Mouse (Mus musculus): ENCODE results near the gene Adprm.
"Not testable (repeated sequence)": the region's sequence is repeated elsewhere in the genome, so short reads cannot be mapped to it uniquely, and the experiment has no call there.

Adprm gene

DNA sequence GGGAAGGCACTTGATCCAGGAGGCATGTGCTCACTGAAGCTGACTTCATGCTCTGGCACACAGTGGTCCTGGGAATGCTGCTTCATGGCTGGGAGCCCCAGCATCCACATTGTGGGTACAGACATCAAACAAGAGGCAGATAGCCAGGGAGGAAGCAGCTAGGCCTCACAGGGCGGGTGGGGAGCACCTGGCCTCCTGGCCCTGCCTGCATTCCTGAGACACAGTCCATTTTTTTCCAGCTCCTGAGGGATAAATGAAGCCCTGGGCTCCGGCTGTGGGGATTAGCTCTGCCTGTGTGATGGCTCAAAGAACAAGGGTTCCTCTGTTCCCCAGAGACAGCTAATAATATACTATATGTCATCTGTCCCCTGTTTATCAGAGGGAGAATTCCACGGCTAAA lies 22.6 kb upstream of the Adprm start:
- DNase-seq = no peak

DNA sequence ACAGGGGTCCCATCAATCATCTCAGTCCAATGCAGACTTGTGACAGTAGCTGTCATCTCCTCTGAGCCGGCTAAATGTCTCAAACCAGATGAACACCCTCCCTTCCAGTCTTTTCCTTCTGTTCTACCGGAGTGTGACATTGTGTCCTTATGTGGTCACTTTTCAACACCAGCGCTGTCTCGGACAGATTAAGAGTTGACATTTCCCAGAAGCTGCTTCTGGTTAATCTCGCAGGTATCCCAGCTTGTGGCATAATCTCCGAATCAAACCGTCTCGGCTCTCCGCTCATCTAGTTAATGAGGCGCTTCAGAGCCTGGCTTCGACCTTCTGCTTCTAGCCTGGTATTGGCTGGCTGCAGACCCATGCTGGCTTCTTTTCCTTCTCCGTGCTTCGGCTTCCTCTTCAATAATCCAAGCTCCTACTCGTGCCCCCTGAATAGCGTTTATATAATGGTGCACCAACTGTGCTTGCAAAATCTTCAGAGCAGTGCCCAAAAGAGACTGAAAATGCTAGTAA lies 20.3 kb upstream of the Adprm start:
- DNase-seq = no peak

DNA sequence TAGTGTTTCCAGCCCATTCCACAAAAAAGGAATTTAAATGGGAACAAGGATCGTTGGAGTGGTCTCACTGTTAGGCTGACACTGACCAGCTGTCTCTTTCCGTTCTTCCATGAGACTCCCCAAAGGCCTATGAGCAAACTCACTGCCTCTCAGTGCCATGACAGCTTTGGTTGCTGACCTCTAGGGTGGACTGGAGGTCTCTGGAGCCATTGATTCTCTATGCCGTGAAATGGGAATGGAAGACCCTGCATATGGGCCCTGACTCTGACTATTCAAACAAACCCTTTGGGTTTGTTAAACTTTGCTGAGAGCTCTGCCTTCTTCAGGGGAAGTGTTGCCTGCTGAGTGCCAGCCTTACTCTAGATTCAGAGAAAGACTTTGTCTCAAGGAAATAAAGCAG lies 15.3 kb upstream of the Adprm start:
- no peak for DNase-seq

DNA sequence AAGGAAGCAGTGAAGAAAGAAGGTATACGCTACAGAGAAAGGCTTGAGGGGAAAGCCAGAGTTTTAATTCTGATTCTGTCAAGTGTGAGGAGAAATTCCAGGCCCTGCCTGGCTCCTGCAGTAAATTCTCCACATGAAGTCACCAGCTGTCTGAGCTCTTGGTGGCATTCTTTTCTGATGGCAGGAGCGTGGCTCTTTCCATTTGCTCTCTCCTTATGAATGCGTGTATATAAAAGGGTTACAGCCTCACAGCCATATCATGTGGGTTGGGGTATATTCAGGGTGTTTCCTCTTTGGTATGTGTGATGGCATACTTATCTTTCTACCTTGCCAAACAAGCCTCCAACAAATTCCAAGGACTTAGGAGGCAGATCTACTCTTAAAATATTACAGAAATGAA lies 10.3 kb upstream of the Adprm start:
- DNase-seq = no peak

DNA sequence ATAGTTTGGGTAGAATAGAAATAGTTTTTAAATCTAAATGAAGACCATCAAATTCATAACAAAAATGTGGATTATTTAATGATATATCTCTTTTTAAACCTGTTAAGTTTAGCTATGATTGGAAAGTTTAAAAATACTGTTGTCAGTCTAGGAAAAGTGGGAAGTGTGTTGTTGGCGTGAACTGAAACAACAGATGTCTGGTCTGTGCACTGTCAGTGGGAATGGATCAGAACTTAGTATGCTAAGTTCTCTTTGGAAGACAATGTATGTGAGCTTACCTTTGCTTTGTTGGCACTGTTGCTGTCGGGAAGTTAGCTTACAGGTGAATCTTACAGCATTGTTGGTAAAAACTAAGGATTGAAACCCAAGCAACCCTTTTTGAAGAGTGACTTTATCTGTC lies 8.9 kb upstream of the Adprm start:
- no peak for DNase-seq

DNA sequence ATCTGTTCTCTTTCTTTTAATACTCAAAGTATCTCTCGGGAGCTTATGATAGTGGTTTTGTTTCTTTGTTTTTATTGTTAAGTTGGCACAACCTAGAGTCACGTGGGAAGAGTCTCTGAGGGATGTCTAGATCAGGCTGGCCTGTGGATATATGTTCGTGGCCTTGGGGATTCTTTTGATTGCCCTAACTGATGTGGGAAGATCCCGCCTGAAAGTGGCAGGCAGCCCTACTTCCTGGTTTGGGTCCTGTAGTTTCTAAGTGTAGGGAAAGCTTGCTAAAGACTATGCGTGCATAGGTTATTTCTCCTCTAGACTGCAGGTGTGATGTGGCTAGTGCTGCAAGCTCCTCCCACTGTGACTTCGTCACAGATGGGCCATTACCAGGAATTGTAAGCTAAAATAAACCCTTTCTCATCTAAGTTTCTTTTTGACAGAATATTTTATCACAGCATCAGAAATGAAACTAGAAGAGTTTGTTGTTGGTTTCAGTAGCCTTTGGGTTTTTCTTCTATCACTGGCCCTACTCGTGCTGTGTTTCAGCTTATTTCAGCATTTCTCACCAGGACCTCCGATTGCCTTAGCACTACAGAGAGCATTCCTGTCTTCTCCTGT lies 2.5 kb upstream of the Adprm start:
- no peak for DNase-seq

DNA sequence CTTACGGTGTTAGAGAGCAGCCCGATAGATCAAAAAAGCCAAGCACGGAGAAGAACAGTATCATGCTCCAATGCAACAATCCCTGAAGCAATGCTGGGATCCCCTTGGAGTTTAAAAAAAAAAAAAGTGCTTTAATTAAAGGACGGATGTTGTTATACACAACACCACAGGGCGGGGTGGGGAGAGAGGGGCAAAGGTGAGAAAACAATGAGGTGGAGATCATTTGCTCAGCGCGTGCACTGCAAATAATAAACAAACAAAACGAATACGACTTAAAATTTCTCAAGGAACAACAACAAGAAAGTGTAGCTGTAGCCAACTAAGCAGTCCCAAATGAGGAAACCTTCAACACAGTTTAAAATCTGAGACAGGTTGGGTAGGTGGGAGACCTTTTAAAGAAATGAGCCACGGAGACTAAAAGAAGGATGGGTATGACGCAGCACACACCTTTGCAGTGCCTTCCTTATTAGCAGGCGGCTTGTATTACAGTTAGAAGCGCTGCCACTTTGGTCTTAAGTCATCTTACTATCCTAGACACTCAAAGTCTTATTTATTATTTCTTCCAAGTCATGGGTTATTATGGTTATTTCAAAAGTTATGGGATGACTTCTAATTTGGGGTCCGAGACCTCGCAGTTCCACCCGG lies 596 bp downstream of the Adprm start:
- peak in 1 of 2 experiments; percentile 2 for DNase-seq

DNA sequence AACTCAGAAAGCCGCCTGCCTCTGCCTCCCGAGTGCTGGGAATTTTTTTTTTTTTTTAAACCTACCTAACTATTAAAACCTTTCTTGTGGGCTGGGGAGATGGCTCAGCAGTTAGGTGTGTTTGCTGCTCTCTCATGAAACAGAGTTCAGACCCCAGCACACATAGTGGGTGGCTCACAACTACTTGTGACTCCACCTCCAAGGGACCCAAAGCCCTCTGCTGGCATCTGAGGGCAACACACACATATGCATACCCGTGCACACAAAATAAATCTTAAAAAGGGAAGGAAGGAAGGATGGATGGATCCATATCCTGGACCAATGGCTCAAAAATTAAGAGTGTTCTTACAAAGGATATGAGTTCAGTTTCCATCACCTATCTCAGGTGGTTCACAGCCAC lies 3.1 kb downstream of the Adprm start:
- no peak for DNase-seq

DNA sequence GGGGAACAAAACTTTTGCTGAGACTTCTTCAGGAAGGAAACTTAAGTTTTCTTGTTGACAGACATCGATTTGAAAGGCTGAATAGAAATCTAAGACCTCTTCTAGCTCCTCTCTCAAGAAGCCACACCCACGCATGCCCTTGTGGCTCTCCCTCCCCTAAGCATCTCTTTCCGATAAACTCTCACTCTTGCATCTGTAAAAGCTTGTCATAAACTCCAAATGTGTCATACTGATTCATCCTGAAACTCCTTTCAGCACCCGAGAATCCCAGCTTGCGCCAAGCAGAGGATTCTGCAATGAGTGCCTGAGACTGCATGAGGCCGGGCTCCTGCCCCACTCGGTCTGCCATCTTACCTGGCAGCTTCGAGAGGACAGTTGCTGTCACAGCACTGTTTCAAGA lies 3.9 kb downstream of the Adprm start:
- DNase-seq = no peak

DNA sequence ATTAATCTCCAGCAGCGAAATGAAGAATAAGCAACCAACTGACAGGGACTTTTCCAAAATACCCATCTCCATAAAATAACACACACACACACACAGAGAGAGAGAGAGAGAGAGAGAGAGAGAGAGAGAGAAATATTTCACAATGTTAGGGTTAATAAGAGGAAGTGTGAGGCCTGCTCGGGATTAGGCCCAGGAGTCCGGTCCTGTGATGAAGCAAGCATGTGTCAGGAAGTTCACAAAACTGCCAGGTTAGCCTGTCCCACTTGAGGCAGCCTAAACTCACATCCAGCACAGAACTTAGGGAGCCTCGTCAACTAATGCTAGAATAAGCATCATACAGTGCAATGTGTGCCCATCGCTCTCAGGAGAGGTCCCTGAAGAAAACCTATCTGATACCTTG lies 5.2 kb downstream of the Adprm start:
- no peak for DNase-seq

DNA sequence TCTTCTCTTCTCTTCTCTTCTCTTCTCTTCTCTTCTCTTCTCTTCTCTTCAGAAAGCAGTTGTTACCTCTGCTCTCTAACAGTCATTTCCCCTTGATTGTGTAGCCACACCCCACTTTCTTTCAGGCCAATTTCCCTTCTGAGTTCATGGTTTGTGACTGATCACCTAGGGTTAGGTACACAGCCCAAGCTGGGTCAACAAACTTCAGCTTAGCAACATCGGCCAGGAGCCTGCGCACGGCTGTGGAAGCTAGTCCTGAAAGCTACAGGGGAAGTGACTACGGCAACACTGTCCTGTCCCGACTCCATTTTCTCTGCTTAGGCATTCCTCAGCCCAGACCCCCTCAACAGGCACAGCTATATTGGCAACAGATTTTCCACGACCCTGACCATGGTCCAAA lies 7.4 kb downstream of the Adprm start:
- DNase-seq = no peak

DNA sequence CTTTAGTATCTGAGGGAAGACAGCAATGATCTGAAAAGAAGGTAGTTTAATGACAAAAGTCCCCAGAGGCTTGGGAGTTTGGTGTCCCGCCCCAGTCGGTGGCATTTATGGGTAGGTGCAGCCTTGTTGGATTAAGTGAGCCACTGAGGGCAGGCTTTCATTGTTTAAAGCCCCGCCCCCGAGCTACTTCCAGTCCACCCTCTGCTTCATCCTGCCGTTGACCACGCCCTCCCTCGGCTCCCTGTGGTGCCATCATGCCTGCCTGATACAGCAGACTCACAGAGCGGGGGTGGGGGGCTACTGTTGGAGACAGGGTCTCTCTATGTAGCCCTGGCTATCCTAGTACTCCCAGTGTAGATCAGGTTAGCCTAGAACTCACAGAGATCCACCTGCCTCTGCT lies 9.4 kb downstream of the Adprm start:
- DNase-seq = no peak

DNA sequence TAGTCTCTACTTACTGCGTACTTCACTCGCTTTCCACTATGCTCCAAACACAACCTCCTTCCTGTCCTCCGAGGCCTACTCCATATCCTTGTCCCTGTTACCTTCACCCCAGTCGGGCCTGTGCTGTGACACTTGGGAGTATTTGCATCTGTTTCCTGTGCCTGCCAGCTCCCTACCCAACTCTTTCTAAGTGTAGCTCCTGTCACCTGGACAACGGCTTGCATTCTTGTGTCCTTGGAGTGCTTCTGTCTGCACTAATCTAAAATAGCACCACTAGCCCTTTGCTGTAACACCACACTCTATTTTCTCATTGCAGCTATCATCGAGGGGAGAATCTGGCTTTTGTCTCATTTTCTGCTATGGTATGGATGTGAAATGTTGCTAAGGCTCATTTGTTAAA lies 11.9 kb downstream of the Adprm start:
- DNase-seq = no peak

DNA sequence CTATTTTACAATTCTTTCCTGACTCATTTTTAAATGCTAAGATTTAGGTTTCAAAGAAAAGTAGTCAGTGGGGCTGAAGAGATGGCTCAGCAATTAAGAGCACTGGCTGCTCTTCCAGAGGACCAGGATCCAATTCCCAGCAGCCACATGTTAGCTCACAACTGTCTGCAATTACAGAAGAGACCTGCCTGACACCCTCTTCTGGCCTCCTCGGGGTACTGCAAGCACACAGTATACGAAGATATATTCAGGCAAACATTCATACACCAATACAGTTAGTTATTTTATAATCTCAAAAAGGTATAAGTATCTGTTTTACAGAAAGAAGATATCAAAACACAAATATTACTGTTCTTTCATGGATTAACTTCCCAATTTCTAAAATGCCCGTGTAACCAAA lies 12.6 kb downstream of the Adprm start:
- peak in 1 of 2 experiments; percentile 12 for DNase-seq

DNA sequence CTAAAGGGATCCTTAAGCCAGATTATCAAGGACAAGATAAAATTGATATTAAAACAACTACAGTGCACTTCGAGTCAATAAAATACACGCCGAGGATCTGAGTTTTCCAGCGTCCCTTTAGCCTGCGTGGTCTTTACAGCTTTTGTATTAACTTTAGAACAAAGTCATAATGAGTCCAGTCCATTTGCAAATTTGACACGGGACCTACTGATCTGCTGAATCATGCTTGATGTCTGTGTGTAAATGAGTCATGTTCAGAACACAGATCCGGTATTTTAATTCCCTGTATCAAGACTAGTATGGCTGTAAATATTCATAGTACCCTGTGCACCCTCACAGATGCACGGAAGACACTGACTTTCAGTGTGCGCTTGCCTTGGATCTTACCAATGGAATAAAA lies 15.5 kb downstream of the Adprm start:
- DNase-seq = no peak

DNA sequence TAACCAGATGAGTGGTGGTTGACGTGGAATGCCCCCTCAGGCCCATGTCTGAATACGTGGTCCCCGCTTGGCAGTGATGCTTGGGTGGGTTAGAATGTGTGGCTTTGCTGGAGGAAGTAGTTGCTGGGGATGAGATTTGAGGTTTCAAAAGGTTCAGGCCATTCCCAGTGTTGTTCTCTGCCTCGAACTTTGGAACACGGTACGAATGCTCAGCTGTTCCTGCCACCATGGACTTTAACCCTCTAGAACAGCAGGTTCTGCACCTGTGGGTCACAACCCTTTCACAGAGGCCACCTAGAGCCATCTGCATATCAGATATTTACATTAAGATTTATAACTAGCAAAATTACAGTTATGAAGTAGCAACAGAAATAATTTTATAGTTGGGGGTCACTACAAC lies 16.2 kb downstream of the Adprm start:
- DNase-seq = no peak

DNA sequence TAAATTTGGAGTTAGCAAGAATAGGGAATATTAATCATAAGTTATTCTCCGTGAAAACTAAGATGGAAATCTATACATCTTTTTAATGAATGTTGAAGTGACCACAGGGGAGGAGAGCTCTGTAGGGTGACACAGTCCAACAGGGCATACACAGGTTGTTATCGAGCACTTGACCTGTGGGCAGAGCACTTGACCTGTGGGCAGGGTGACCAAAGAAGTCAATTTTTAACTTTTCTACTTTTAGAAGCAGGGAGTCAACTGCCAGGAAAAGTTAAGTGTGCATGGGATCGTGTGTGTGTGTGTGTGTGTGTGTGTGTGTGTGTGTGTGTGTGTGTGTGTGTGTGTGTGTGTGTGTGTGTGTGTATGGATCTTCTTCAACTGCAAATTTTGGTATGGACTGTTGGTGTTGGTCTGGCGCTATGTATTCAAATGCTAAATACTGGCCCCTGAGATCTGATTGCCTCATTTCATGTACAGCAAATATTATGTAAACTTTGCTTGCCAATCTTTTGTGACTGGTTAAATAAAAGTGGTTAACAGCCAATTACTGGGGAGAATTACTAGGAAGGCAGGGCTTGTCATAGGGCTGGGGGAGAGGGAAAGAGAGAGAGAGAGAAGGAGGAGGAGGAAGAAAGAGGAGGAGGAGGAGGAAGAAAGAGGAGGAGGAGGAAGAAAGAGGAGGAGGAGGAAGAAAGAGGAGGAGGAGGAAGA lies 17.5 kb downstream of the Adprm start:
- DNase-seq = no peak

DNA sequence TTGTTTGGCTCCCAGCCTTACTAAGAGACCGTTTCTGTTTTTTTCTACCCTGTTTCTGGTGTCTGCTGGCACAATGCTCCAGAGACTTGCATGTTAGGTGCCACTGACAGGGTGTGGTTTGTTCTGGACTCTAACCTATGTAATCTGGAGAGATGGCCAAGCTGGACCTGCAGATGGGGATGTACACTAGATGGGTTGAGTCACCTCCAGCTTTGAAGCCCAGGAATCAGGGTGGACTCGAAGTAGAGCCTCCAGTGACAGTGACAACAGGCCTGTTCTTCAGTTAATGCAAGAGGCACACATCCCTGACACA lies 20.8 kb downstream of the Adprm start:
- no peak for DNase-seq

DNA sequence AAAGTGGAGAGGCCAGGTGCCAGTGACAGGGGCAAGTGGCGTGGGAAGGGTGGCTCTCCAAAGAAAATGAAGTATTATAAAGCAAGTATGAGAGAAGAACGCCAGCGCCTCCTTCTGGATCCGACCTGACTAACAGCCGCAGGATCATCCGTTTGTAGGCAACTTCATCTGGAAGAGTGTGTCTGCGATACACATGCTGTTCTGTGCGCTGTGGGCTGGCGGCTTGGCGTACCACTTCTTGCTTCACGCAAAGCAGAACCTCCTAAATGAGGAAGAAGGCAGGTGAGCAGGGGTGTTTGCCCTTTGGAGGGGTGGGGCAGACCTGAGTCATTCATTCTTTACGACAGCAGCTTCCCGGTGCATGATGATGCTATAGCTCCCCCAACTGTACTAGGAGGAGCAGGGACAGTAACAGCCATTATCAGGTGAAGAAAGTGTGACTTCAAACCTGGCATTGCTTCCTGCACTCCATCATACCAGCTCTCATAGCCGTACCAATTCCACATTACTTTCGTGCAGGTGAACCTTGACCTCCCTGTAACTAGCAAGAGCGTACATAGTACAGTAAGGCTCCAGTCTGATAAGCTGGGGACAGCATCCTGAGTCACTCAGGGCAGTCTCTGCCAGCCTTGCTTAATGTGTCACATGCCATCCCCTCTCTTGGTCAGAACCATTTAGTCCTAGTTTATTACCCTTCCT lies 21.3 kb downstream of the Adprm start:
- no peak for DNase-seq

DNA sequence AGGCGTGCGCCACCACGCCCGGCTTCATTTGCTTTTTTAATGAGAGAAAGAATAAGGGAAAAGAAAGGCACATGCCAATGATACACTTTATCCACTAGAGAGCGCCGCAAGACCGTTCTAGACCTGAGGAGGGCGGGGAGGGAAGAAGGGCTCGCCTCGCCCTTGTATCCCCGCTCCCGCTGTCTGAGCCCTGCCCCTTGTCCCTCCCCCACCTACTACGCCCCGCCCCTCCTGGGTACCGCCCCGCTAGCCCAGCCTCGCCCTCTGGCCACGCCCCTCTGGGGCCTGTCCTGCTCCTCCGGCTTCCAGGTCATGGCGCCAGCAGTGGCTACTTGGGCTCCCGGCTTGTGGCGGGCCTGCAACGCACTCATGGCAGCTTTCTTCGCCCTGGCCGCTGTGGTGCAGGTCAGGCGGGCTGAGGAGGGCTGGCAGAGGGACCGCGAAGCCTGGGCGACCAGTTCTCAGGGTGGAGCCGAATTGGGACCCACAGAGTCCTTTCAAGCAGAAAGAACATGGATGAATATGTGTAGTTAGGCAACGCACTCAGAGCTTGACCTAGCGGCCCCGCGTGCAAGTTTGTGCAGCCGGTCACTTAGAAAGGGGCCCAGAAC lies 27.4 kb downstream of the Adprm start, which contains the start of gene Tmem220:
TSS of gene Tmem220 (plus strand) at position 288 of the 611 bp plus-strand sequence.
- peak; percentile 92 for DNase-seq

DNA sequence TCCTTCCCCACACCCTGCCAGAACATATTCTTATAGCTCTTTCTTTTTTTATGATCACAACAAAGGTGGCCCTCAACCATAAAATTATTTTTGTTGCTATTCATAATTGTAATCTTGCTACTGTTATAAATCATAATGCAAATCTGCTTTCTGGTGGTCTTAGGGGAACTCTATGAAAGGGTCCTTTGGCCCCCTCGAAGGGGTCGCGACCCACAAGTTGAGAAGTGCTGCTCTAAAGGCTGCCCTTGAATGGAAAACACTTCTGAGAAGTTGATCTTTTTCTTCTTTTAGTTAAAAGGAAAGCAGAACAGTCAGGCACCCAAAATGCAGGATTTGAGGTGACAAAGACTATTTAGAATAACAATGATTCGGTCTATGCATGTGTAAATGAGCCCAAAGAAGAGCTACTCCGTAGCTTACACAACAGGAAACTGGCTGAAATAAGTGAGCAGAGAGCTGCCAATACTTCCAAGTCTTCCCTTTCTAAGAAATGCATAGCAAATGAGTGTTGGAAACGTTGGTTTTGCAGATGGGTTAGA lies 28.5 kb downstream of the Adprm start:
- no peak for DNase-seq

DNA sequence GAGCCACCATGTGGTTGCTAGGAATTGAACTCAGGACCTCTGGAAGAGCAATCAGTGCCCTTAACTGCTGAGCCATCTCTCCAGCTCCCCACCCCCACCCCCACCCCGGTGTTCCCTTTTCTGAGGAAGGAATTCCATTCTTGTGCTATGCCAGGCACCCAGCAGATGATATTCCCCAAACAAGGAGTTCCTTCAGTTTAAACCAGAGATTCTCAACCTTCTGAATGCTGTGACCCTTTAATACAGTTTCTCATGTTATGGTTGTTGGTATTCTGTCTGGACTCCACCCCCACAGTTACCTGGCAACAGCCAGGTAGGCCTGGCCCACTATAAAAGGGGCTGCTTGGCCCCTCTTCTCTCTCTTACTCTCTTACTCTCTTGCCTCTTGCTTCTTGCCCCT lies 29.2 kb downstream of the Adprm start:
- not testable (repeated sequence) for DNase-seq

All from B cell, adult 2 months (primary cell).